Mouse (Mus musculus): ENCODE data around the gene Coil.

Coil gene

GRCm38 (mm10) chr11:88966881-88967361 lies 3.1 kb upstream of the Coil start, which contains the start of gene Elobl:
Gene Elobl, minus strand, starts transcription at chr11:88966931.
- CTCF ChIA-PET = no interaction called here

- CTCF ChIA-PET = interaction anchor here (0.5 kb wide), 1 partner anchor 793 kb away, joined by 4 read pairs; no protein-coding TSS in a partner anchor
These were observed 4.0 kb downstream of the Coil start for GRCm38 (mm10) chr11:88973776-88974701.

- CTCF ChIA-PET = interaction anchor here (0.5 to 0.7 kb wide), 2 partner anchors 109 to 310 kb away, joined by 3 to 4 read pairs; no protein-coding TSS in a partner anchor
These were observed 6.3 kb downstream of the Coil start for GRCm38 (mm10) chr11:88976320-88976719.

GRCm38 (mm10) chr11:88977188-88977587 lies 7.1 kb downstream of the Coil start:
- CTCF ChIA-PET = no interaction called here

- CTCF ChIA-PET = interaction anchor here (1.3 kb wide), 1 partner anchor 12 kb away, joined by 3 read pairs; no protein-coding TSS in a partner anchor
These were observed 11.3 kb downstream of the Coil start for GRCm38 (mm10) chr11:88981337-88981736.

GRCm38 (mm10) chr11:88986616-88987015 lies 16.6 kb downstream of the Coil start:
- CTCF ChIA-PET = no interaction called here

GRCm38 (mm10) chr11:88988956-88989355 lies 18.9 kb downstream of the Coil start:
- CTCF ChIA-PET = interaction anchor here (0.7 kb wide), 2 partner anchors 78 to 445 kb away, joined by 4 to 5 read pairs; no protein-coding TSS in a partner anchor

- CTCF ChIA-PET = interaction anchor here (0.7 kb wide), 2 partner anchors 78 to 445 kb away, joined by 4 to 5 read pairs; no protein-coding TSS in a partner anchor
These were observed 19.5 kb downstream of the Coil start for GRCm38 (mm10) chr11:88989530-88989929.

GRCm38 (mm10) chr11:88993186-88993585 lies 23.1 kb downstream of the Coil start:
- CTCF ChIA-PET = interaction anchor here (0.7 to 1.2 kb wide), 6 partner anchors 9 to 76 kb away, joined by 3 to 4 read pairs (median 3); no protein-coding TSS in a partner anchor

- CTCF ChIA-PET = interaction anchor here (0.8 to 1.2 kb wide), 5 partner anchors 9 to 76 kb away, joined by 3 to 4 read pairs (median 3); no protein-coding TSS in a partner anchor
These were observed 23.6 kb downstream of the Coil start for GRCm38 (mm10) chr11:88993625-88994024.

GRCm38 (mm10) chr11:88994492-88994891 lies 24.4 kb downstream of the Coil start:
- CTCF ChIA-PET = interaction anchor here (0.7 kb wide), 1 partner anchor 49 kb away, joined by 4 read pairs; no protein-coding TSS in a partner anchor

GRCm38 (mm10) chr11:88995616-88996015 lies 25.6 kb downstream of the Coil start:
- CTCF ChIA-PET = no interaction called here

GRCm38 (mm10) chr11:88996427-88996826 lies 26.4 kb downstream of the Coil start:
- CTCF ChIA-PET = interaction anchor here (1.0 kb wide), 1 partner anchor 43 kb away, joined by 6 read pairs; no protein-coding TSS in a partner anchor

GRCm38 (mm10) chr11:88997343-88997742 lies 27.3 kb downstream of the Coil start:
- CTCF ChIA-PET = interaction anchor here (0.6 to 1.7 kb wide), 4 partner anchors 42 to 923 kb away, joined by 3 to 6 read pairs (median 4); no protein-coding TSS in a partner anchor

- CTCF ChIA-PET = interaction anchor here (1.2 to 1.7 kb wide), 2 partner anchors 43 to 61 kb away, joined by 4 to 5 read pairs; no protein-coding TSS in a partner anchor
These were observed 28.4 kb downstream of the Coil start for GRCm38 (mm10) chr11:88998406-88998805.

GRCm38 (mm10) chr11:88998974-88999722 lies 29.1 kb downstream of the Coil start, which contains the start of gene Trim25:
Gene Trim25, plus strand, starts transcription at chr11:88999376.
- CTCF ChIA-PET = no interaction called here

- CTCF ChIA-PET = no interaction called here
These were observed 29.9 kb downstream of the Coil start for GRCm38 (mm10) chr11:88999723-89000526.

- CTCF ChIA-PET = interaction anchor here (0.6 to 1.2 kb wide), 3 partner anchors 12 to 21 kb away, joined by 3 to 10 read pairs (median 3); no protein-coding TSS in a partner anchor
These were observed 30.4 kb downstream of the Coil start for GRCm38 (mm10) chr11:89000527-89000819.

GRCm38 (mm10) chr11:89001569-89001968 lies 31.5 kb downstream of the Coil start:
- CTCF ChIA-PET = interaction anchor here (0.6 to 1.2 kb wide), 5 partner anchors 15 to 47 kb away, joined by 3 to 14 read pairs (median 4); no protein-coding TSS in a partner anchor

GRCm38 (mm10) chr11:89002068-89002467 lies 32.0 kb downstream of the Coil start:
- CTCF ChIA-PET = interaction anchor here (0.6 to 0.7 kb wide), 2 partner anchors 27 to 40 kb away, joined by 3 to 14 read pairs; no protein-coding TSS in a partner anchor

Measured in spleen, embryonic (tissue).